Comparison of ENCODE assay signal across 8 mouse cellular contexts in the genomic region with DNA sequence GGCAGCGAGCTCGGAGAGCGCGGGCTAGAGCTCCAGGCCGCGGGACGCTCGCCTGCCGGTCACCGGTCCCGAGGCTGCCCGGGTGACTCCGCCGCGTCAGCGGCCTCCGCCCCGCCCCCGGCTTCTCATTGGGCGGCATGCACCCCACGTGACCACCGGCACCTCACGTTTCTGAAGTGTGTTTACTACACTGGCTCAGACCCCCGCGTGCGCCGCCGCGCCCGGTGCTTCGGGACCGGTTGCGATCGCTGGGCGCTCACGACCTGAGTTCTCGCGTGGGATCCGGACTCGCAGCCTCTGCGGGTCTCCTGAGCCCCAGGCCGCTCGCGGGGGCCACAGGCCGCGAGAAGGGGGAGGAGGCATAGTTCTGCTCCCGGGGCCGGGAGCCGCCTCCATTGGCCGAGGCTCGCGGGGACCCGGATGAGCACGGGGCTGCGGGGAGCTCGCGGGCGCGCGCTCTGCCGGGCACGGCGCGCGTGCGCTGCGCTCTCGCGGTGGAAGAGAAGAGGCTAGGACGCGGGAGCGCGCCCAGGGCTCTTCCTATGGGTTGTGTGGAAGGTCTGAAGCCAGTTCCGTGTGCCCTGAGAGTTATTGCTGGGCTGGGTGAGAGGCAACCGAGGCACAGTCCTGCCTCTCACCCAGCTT. TPM values are rescaled to one million over a fixed set of nuclear protein-coding genes. Genes with fewer than 3 reads are reported as not detected.
A peak's percentile ranks its signal among the peaks of the same experiment; 100 is the strongest.
DNase-seq lines count a peak whose midpoint lies in the region; ATAC-seq and TF ChIP-seq lines count a peak whose summit lies in the region.

A gene (minus strand): TSS at position 101 of the 645 bp plus-strand sequence.

- TF ChIP-seq CTCF in gastrocnemius, adult 2 months (IDR thresholded peaks at IDR 0.05), result no peak
- TF ChIP-seq CTCF in hindbrain, postnatal 0 days (IDR thresholded peaks at IDR 0.05; ENCODE audit: low read depth), result no peak

- intact Hi-C loops in gastrocnemius, adult 2 months (cut with DNase I), result loop anchor here (2.0 to 5.0 kb wide), 2 partner anchors 24 to 83 kb away; a partner anchor contains a TSS

- H3K36me3 ChIP-seq in hindbrain, postnatal 0 days (ENCODE audit: insufficient read depth, low read length), result no peaks in the 10 kb centered on the region

- peak within 1 kb of the TSS; percentile 83 for H3K9ac ChIP-seq in hindbrain, postnatal 0 days (replicated peaks; ENCODE audit: low read length)

- peak; percentile 86 for ATAC-seq in activated CD4-positive, CD25-positive, alpha-beta regulatory T cell, adult 4 months
- peak; percentile 70 for ATAC-seq in common myeloid progenitor, adult 5-6 weeks (replicated peaks; ENCODE audit: low read depth, poor library complexity, severe bottlenecking)
- ATAC-seq in hindbrain, postnatal 0 days, result peak; percentile 97

- H3K4me2 ChIP-seq in hindbrain, postnatal 0 days (ENCODE audit: low read depth, low read length), result peak within 1 kb of the TSS; percentile 91

- H3K27me3 ChIP-seq in hindbrain, postnatal 0 days (ENCODE audit: insufficient read depth, low read length), result no peaks in the 10 kb centered on the region

- DNase-seq in gastrocnemius, adult 2 months, result peak; percentile 99
- DNase-seq in hindbrain, postnatal 0 days (ENCODE audit: low spot score), result peak; percentile 99
- DNase-seq in left cerebral cortex, adult 18-20 months (ENCODE audit: low spot score in 2 of 2), result peak; percentile 94 to 98
- DNase-seq in lung, postnatal 4 days, result peak; percentile 98
- peak; percentile 98 for DNase-seq in retina, postnatal 1 day
- peak; percentile 97 for DNase-seq in thymus, postnatal 4 days

- WGBS in hindbrain, postnatal 0 days, result under 1% methylated on average over 66 of the region's 75 CpGs

- peaks cover 9% of the 10 kb centered on the region; the same call in 1 of the 2 replicates for H3K4me1 ChIP-seq in hindbrain, postnatal 0 days (ENCODE audit: insufficient read depth, low read length)

- H3K27ac ChIP-seq in gastrocnemius, adult 2 months, result peak within 1 kb of the TSS; percentile 100
- peak within 1 kb of the TSS; percentile 86 for H3K27ac ChIP-seq in hindbrain, postnatal 0 days

- H3K4me3 ChIP-seq in gastrocnemius, adult 2 months, result peak within 1 kb of the TSS; percentile 95
- peak within 1 kb of the TSS; percentile 88 for H3K4me3 ChIP-seq in hindbrain, postnatal 0 days (ENCODE audit: low read length)

- no peaks in the 10 kb centered on the region for H3K9me3 ChIP-seq in hindbrain, postnatal 0 days (ENCODE audit: low read length)

RNA-seq across cellular contexts. Expression of the gene that starts here (rescaled TPM):
- 1 to 10 TPM; 6.1 to 7.0 TPM for polyA plus RNA-seq in activated CD4-positive, CD25-positive, alpha-beta regulatory T cell, adult 4 months (2017; shearing (Covaris generic))
- 15.9 and 17.6 TPM in 2 replicates for total RNA-seq in common myeloid progenitor, adult 5-6 weeks (2017)
- total RNA-seq in gastrocnemius, adult 2 months (2021), result 10 to 100 TPM in 1 of 2 experiments, 1 to 10 TPM in 1; 9.1 to 15.5 TPM
- 14.6 and 16.3 TPM in 2 replicates for total RNA-seq in hindbrain, postnatal 0 days (2014; rRNA removed)
- 28.6 and 30.8 TPM in 2 replicates for polyA plus RNA-seq in hindbrain, postnatal 0 days (2015; fragmentation: Nextera tagmentation; extraction: Ambion mirVana)
- 10 to 100 TPM; 23.9 to 33.3 TPM for total RNA-seq in left cerebral cortex, adult 18-20 months (2021)

Comparison
In these comparisons a context has a peak if more than half of its experiments do, and no peak if none do; other contexts are left out.
1. Peak in every context shown above with its lines: DNase-seq, ATAC-seq, H3K4me3 ChIP-seq and H3K27ac ChIP-seq.